Mouse (Mus musculus) hindbrain, embryonic 11.5 days (tissue): ENCODE results near the gene Ywhab. TPM values are rescaled to one million over a fixed set of nuclear protein-coding genes. Genes with fewer than 3 reads are reported as not detected.

ENCODE experiments used
- ATAC-seq: fragments of 200-750 bp; cut with Nextera tagmentation; 2 replicates; pipeline ENCODE4 v1.8.0; 2017; ENCODE audit warnings: mild to moderate bottlenecking, moderate TSS enrichment, moderate library complexity; ENCODE audit not compliant: low FRiP score
- DNase-seq: peaks from one replicate; pipeline ENCODE4 v3.0.0-alpha.2; 2015; ENCODE audit warnings: low spot score
- H3K27ac ChIP-seq: fragments of 300-500 bp; sonication (generic); 2 replicates; pipeline ENCODE4 v1.5.1; 2014; ENCODE audit warnings: mild to moderate bottlenecking, low read depth, low read length
- H3K27me3 ChIP-seq: fragments of 300-500 bp; sonication (generic); 2 replicates; pipeline ENCODE4 v1.6.1; 2014; ENCODE audit warnings: mild to moderate bottlenecking, low read length, moderate library complexity, mixed read lengths; ENCODE audit not compliant: control insufficient read depth, insufficient read depth
- H3K36me3 ChIP-seq: fragments of 300-500 bp; sonication (generic); 2 replicates; pipeline ENCODE4 v1.6.1; 2014; ENCODE audit warnings: mild to moderate bottlenecking, low read length, moderate library complexity, mixed read lengths; ENCODE audit not compliant: control insufficient read depth, insufficient read depth
- H3K4me1 ChIP-seq: fragments of 300-500 bp; sonication (generic); replicated peaks from 2 replicates; pipeline ENCODE4 v1.6.1; 2014; ENCODE audit warnings: low read length, mixed read lengths; ENCODE audit not compliant: control insufficient read depth, insufficient read depth
- H3K4me2 ChIP-seq: fragments of 300-500 bp; sonication (generic); replicated peaks from 2 replicates; pipeline ENCODE4 v1.6.1; 2014; ENCODE audit warnings: mild to moderate bottlenecking, low read depth, low read length
- H3K4me3 ChIP-seq: fragments of 300-500 bp; sonication (generic); 2 replicates; pipeline ENCODE4 v1.5.1; 2014; ENCODE audit warnings: low read depth, low read length
- H3K9ac ChIP-seq: fragments of 300-500 bp; sonication (generic); 2 replicates; pipeline ENCODE4 v1.6.1; 2014; ENCODE audit warnings: low read depth, low read length
- H3K9me3 ChIP-seq: fragments of 300-500 bp; sonication (generic); 2 replicates; pipeline ENCODE4 v1.6.1; 2016; ENCODE audit warnings: low read length; ENCODE audit not compliant: control insufficient read depth
- WGBS: fragments of 180-500 bp; shearing (Covaris S2); extraction: QIAGEN DNeasy Blood & Tissue Kit; methylation state at CpG from one replicate; pipeline ENCODE4 v1.1.7; 2014; 5-methylcytosine and 5-hydroxymethylcytosine counted together
- polyA plus RNA-seq: library from polyadenylated mRNA; unstranded; fragments of >200 nt; fragmentation: Nextera tagmentation; extraction: Ambion mirVana; gene quantifications from 2 replicates; pipeline ENCODE4 v1.2.1, GENCODE M21; 2014

Ywhab gene
- polyA plus RNA-seq, 1 experiment from 2014 or later, result 328 TPM

- no peaks in the 10 kb centered on the region for H3K36me3 ChIP-seq
- H3K4me2 ChIP-seq, result no peak overlapping the region
- no peaks in the 10 kb centered on the region for H3K27me3 ChIP-seq
- DNase-seq (no peak), ATAC-seq (no peak)
- H3K4me3 ChIP-seq, result no peak overlapping the region
- no peak overlapping the region for H3K9ac ChIP-seq
- 93% methylated on average over 3 of the region's 3 CpGs for WGBS
- H3K4me1 ChIP-seq, result no peaks in the 10 kb centered on the region
- H3K27ac ChIP-seq, result no peak overlapping the region
- H3K9me3 ChIP-seq, result no peaks in the 10 kb centered on the region
Observed at GRCm38 (mm10) chr2:164002637-164003036, 7.9 kb downstream of the Ywhab start.

DNA sequence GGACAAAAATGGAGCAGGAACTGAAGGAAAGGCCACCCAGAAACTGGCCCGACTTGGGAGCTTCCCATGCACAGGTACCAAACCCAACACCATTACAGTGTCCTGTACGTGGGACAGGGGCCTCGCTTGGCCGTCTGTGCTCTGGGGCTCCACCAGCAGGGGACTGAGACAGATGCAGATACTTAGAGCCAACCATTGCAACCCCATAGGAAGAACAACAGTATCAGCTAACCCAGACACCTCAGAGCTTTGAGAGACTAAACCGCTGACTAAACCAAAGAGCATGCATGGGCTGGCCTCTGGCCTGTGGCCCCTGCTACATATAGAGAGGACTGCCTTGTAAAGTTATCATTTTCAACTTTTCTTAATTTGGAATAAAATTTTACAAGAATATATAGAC, 9.7 kb downstream of the Ywhab start:
- 71% methylated on average over 5 of the region's 5 CpGs for WGBS

DNA sequence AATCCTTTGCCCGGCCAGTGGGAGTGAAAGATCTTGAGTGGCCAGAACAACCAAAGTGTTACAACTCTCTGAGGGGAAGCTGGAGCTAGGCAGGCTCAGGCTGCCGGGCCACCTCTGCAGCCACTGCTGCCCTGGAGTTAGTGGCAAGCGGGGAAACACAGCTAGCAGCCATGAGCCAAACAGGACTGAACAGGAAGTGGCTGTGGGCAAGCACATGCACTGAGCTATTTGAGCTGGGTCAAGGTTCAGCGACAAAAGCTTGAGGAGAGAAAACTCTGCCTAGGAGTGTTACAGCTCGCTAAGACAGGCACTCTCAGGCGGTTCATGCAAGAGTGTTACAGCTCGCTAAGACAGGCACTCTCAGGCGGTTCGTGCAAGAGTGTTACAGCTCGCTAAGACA, 12.2 kb downstream of the Ywhab start:
- no peak for DNase-seq
- Histone ChIP-seq H3K4me2 (no peak overlapping the region), H3K27me3 (no peaks in the 10 kb centered on the region), H3K9me3 (no peaks in the 10 kb centered on the region), H3K4me3 (no peak overlapping the region), H3K36me3 (no peaks in the 10 kb centered on the region), H3K9ac (no peak overlapping the region), H3K4me1 (no peaks in the 10 kb centered on the region), H3K27ac (no peak overlapping the region)
- 72% methylated on average over 10 of the region's 10 CpGs for WGBS
- ATAC-seq, result no peak

More for the DNA sequence above, 9.7 kb downstream of the Ywhab start:
- Histone ChIP-seq H3K4me2 (no peak overlapping the region), H3K27me3 (no peaks in the 10 kb centered on the region), H3K9me3 (no peaks in the 10 kb centered on the region), H3K4me3 (no peak overlapping the region), H3K4me1 (no peaks in the 10 kb centered on the region), H3K36me3 (no peaks in the 10 kb centered on the region), H3K27ac (no peak overlapping the region), H3K9ac (no peak overlapping the region)
- no peak for ATAC-seq
- no peak for DNase-seq

GRCm38 (mm10) chr2:164007547-164007946, 12.8 kb downstream of the Ywhab start:
- 88% methylated on average over 8 of the region's 8 CpGs for WGBS
- H3K4me3 ChIP-seq, result no peak overlapping the region
- H3K27me3 ChIP-seq, result no peaks in the 10 kb centered on the region
- H3K4me2 ChIP-seq, result no peak overlapping the region
- H3K9ac ChIP-seq, result no peak overlapping the region
- no peaks in the 10 kb centered on the region for H3K4me1 ChIP-seq
- H3K9me3 ChIP-seq, result no peaks in the 10 kb centered on the region
- DNase-seq (no peak), ATAC-seq (no peak)
- no peak overlapping the region for H3K27ac ChIP-seq
- H3K36me3 ChIP-seq, result no peaks in the 10 kb centered on the region

- H3K4me3 ChIP-seq, result no peak overlapping the region
- no peak overlapping the region for H3K9ac ChIP-seq
- H3K27ac ChIP-seq, result no peak overlapping the region
- H3K9me3 ChIP-seq, result no peaks in the 10 kb centered on the region
- H3K27me3 ChIP-seq, result no peaks in the 10 kb centered on the region
- H3K4me1 ChIP-seq, result no peaks in the 10 kb centered on the region
- H3K4me2 ChIP-seq, result no peak overlapping the region
- ATAC-seq (no peak), DNase-seq (no peak)
- WGBS, result 78% methylated on average over 2 of the region's 2 CpGs
- H3K36me3 ChIP-seq, result no peaks in the 10 kb centered on the region
Observed at GRCm38 (mm10) chr2:164007987-164008545, 13.3 kb downstream of the Ywhab start.

DNA sequence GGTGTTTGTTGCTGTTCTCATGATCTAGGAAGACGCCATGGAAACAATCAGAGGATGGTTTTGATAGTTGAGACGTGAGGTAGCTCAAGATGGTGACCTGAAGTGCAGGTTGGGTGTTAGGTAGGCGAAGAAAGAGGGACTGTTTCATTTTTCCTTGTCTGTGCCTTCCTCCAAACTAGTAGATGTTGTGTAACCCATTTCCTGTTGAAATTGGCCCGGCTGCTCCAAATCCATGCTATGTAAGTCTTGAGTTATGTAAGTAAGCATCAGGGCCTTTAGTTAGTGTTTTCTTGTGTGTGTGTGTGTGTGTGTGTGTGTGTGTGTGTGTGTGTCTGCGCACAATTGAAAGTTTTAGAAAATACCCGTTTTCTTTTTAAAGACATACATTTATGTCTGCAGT, 14.5 kb downstream of the Ywhab start:
- Histone ChIP-seq H3K4me3 (no peak overlapping the region), H3K9me3 (no peaks in the 10 kb centered on the region), H3K27ac (no peak overlapping the region), H3K27me3 (no peaks in the 10 kb centered on the region), H3K9ac (no peak overlapping the region), H3K4me2 (no peak overlapping the region), H3K36me3 (no peaks in the 10 kb centered on the region), H3K4me1 (no peaks in the 10 kb centered on the region)
- ATAC-seq, result no peak
- 93% methylated on average over 6 of the region's 6 CpGs for WGBS
- no peak for DNase-seq

DNA sequence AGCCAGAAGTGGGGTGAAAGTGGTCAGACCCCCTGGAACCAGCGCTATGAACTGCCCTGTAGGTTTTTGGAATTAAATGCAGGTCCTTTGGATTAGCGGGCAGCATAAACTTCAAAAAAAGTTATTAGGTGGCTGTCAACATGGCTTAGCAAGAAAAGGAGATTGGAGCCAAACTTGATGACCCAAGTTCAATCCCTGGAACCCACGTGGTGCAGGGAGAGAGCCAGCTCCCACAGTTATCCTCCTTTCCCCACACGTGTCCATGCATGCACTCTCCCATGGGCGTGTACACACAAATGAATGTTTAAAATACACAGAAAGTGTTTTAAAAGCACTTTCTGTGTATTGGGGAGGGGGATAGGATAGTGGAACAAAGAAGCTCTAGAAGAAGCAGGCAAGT, 15.7 kb downstream of the Ywhab start:
- no peaks in the 10 kb centered on the region for H3K27me3 ChIP-seq
- H3K4me3 ChIP-seq, result no peak overlapping the region
- no peaks in the 10 kb centered on the region for H3K9me3 ChIP-seq
- H3K27ac ChIP-seq, result no peak overlapping the region
- H3K4me1 ChIP-seq, result no peaks in the 10 kb centered on the region
- DNase-seq (no peak), ATAC-seq (no peak)
- WGBS, result 86% methylated on average over 5 of the region's 5 CpGs
- no peak overlapping the region for H3K9ac ChIP-seq
- no peak overlapping the region for H3K4me2 ChIP-seq
- H3K36me3 ChIP-seq, result peaks cover 4% of the 10 kb centered on the region

GRCm38 (mm10) chr2:164010944-164011343, 16.2 kb downstream of the Ywhab start:
- peaks cover 8% of the 10 kb centered on the region for H3K36me3 ChIP-seq
- H3K9me3 ChIP-seq, result no peaks in the 10 kb centered on the region
- 92% methylated on average over 3 of the region's 3 CpGs for WGBS
- no peak overlapping the region for H3K27ac ChIP-seq
- ATAC-seq, result no peak
- H3K9ac ChIP-seq, result no peak overlapping the region
- H3K27me3 ChIP-seq, result no peaks in the 10 kb centered on the region
- H3K4me2 ChIP-seq, result no peak overlapping the region
- DNase-seq, result no peak
- no peaks in the 10 kb centered on the region for H3K4me1 ChIP-seq
- H3K4me3 ChIP-seq, result no peak overlapping the region

DNA sequence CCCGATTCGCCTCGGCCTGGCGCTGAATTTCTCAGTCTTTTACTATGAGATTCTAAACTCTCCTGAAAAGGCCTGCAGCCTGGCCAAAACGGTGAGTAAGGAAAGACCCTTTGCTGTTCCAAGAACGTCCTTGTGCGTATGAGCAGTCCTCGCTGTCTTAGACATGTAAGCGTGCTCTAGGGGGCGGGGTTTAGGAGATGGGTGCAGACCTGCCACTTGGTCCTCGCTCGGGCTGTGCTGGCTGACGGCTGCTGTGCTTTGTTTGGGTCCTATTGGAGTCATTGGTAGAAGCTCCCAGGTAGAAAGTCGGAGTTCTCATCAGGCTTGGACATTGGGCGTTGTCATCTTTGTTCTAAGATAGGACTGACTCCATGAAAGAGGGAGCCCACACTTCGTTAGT, 20.5 kb downstream of the Ywhab start:
- Histone ChIP-seq H3K9ac (no peak overlapping the region), H3K27me3 (no peaks in the 10 kb centered on the region), H3K9me3 (no peaks in the 10 kb centered on the region), H3K4me1 (no peaks in the 10 kb centered on the region), H3K27ac (no peak overlapping the region), H3K36me3 (peaks cover 20% of the 10 kb centered on the region), H3K4me2 (no peak overlapping the region), H3K4me3 (no peak overlapping the region)
- ATAC-seq (no peak), DNase-seq (no peak)
- WGBS, result 96% methylated on average over 16 of the region's 16 CpGs
